Mouse (Mus musculus): ENCODE measurements at regions not wholly inside any gene's neighbourhood (a gene's known extent, or its start where the extent isn't known, plus 50 kb on each side); places are given as distances from the start of the nearest gene placed in this dataset.

- ATAC-seq (replicated peaks; ENCODE audit: insufficient number of reproducible peaks, insufficient read depth, low FRiP score, low read depth), result no peak
- WGBS, result 58% methylated on average over 6 of the region's 6 CpGs
These were observed 53.6 kb upstream of the Otol1 start for GRCm38 (mm10) chr3:69953674-69954329.

GRCm38 (mm10) chr3:69922792-69923418 lies 63.2 kb upstream of the Sptssb start:
- Histone ChIP-seq H3K4me2 (no peak overlapping the region), H3K27ac (no peak overlapping the region), H3K4me1 (replicated peaks) (no peaks in the 10 kb centered on the region), H3K27me3 (no peaks in the 10 kb centered on the region), H3K4me3 (no peak overlapping the region), H3K9ac (no peak overlapping the region), H3K9me3 (replicated peaks) (no peaks in the 10 kb centered on the region), H3K36me3 (no peaks in the 10 kb centered on the region)
- 66% methylated on average over 8 of the region's 8 CpGs for WGBS
- 0 out of 2 replicates have a peak, but pooled peaks have one; percentile 18 for ATAC-seq (replicated peaks; ENCODE audit: insufficient number of reproducible peaks, insufficient read depth, low FRiP score, low read depth)

More at GRCm38 (mm10) chr3:69953674-69954329, 53.6 kb upstream of the Otol1 start:
- Histone ChIP-seq H3K4me2 (no peak overlapping the region), H3K4me1 (replicated peaks) (no peaks in the 10 kb centered on the region), H3K27me3 (no peaks in the 10 kb centered on the region), H3K9ac (no peak overlapping the region), H3K27ac (no peak overlapping the region), H3K36me3 (no peaks in the 10 kb centered on the region), H3K4me3 (no peak overlapping the region), H3K9me3 (replicated peaks) (no peaks in the 10 kb centered on the region)

DNA sequence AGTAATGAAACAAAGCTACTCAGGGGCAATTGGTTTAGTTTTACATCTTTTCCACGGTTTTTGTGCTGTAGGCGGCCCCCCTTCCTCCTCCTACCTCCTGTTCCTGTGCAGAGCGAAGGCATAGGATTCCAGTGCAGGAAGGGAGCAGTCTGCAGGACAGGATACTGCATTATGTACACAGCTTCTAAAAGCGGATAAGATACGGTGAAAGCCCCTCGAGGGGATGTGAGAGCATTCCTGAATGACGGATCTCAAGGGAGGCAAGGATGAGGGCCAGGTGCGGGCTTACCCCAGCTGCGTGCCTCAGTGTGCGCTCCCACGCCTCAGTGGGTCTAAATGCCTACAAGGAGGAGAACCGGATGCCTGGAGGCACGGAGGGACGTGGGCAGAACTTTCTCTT lies 53.1 kb upstream of the Sptssb start:
- no peak overlapping the region for H3K9ac ChIP-seq
- H3K27ac ChIP-seq, result no peak overlapping the region
- H3K4me2 ChIP-seq, result peak overlapping the region; percentile 53
- peaks cover 4% of the 10 kb centered on the region; the same call in 1 of the 2 replicates for H3K4me1 ChIP-seq (replicated peaks)
- H3K36me3 ChIP-seq, result no peaks in the 10 kb centered on the region
- H3K9me3 ChIP-seq (replicated peaks), result no peaks in the 10 kb centered on the region
- H3K27me3 ChIP-seq, result no peaks in the 10 kb centered on the region
- peak overlapping the region; percentile 26 for H3K4me3 ChIP-seq
- 26% methylated on average over 14 of the region's 14 CpGs for WGBS
- ATAC-seq (replicated peaks; ENCODE audit: insufficient number of reproducible peaks, insufficient read depth, low FRiP score, low read depth), result 0 out of 2 replicates have a peak, but pooled peaks have one; percentile 55

- no peak for ATAC-seq (replicated peaks; ENCODE audit: insufficient number of reproducible peaks, insufficient read depth, low FRiP score, low read depth)
- no peaks in the 10 kb centered on the region for H3K36me3 ChIP-seq
- no peak overlapping the region for H3K9ac ChIP-seq
- no peak overlapping the region for H3K4me2 ChIP-seq
- 84% methylated on average over 8 of the region's 8 CpGs for WGBS
- no peak overlapping the region for H3K27ac ChIP-seq
- no peak overlapping the region for H3K4me3 ChIP-seq
- no peaks in the 10 kb centered on the region for H3K27me3 ChIP-seq
- no peaks in the 10 kb centered on the region for H3K9me3 ChIP-seq (replicated peaks)
- peaks cover 4% of the 10 kb centered on the region; the same call in 1 of the 2 replicates for H3K4me1 ChIP-seq (replicated peaks)
These were observed 50.3 kb upstream of the Sptssb start for GRCm38 (mm10) chr3:69910073-69910472.
